Mouse (Mus musculus) kidney, adult 10 weeks (tissue): Measurements from ENCODE around the gene Pkd1l2. TPM values are rescaled to one million over a fixed set of nuclear protein-coding genes. Genes with fewer than 3 reads are reported as not detected.

Experiments used
- polyA plus RNA-seq: library from polyadenylated mRNA; stranded (reverse); fragments of 350-450 nt; fragmentation: Illumina TruSeq; extraction: RNeasy Lipid Tissue Mini Kit (QIAGEN cat#74804); gene quantifications from one replicate; pipeline ENCODE4 v1.2.3, GENCODE M21; 2014; ENCODE audit warnings: low read depth, low replicate concordance

Pkd1l2 gene
- polyA plus RNA-seq: not detected

GRCm38 (mm10) chr8:117082399-117082872, at the start of gene Pkd1l2:
Gene Pkd1l2 (minus strand): TSS chr8:117082449.

GRCm38 (mm10) chr8:117095647-117096046, 13.4 kb upstream of the Pkd1l2 start, which contains the start of gene Bco1:
Gene Bco1 (plus strand): TSS chr8:117095854.

GRCm38 (mm10) chr8:116993095-116993867, 89.0 kb downstream of the Pkd1l2 start, which contains the start of gene Gcsh:
Gene Gcsh (minus strand): TSS chr8:116993537.

GRCm38 (mm10) chr8:116978631-116979256, 103.5 kb downstream of the Pkd1l2 start, which contains the start of gene 1700030J22Rik:
Gene 1700030J22Rik (minus strand): TSS chr8:116978959.

Other genes with a start within 250 kb of the Pkd1l2 start
- 6.5 TPM for gene Cmc2, start 161.0 kb downstream of the Pkd1l2 start, polyA plus RNA-seq
- gene Cenpn, start 160.7 kb downstream of the Pkd1l2 start, polyA plus RNA-seq: 1.3 TPM
- gene Atmin, start 139.1 kb downstream of the Pkd1l2 start, polyA plus RNA-seq: 8.6 TPM
- 1.6 TPM for gene 1700030J22Rik, start 103.5 kb downstream of the Pkd1l2 start, polyA plus RNA-seq
- 367 TPM for gene Gcsh, start 88.9 kb downstream of the Pkd1l2 start, polyA plus RNA-seq
- 2.1 TPM for gene Bco1, start 13.4 kb upstream of the Pkd1l2 start, polyA plus RNA-seq
- 1.5 TPM for gene Gan, start 75.7 kb upstream of the Pkd1l2 start, polyA plus RNA-seq
- gene Cmip, start 174.6 kb upstream of the Pkd1l2 start, polyA plus RNA-seq: 2.5 TPM